Mouse (Mus musculus): ENCODE data around the gene Kiss1r. TPM values are rescaled to one million over a fixed set of nuclear protein-coding genes. Genes with fewer than 3 reads are reported as not detected.

Gene Kiss1r
- polyA plus RNA-seq, 1 experiment from 2014 or later: 1.0 TPM

DNA sequence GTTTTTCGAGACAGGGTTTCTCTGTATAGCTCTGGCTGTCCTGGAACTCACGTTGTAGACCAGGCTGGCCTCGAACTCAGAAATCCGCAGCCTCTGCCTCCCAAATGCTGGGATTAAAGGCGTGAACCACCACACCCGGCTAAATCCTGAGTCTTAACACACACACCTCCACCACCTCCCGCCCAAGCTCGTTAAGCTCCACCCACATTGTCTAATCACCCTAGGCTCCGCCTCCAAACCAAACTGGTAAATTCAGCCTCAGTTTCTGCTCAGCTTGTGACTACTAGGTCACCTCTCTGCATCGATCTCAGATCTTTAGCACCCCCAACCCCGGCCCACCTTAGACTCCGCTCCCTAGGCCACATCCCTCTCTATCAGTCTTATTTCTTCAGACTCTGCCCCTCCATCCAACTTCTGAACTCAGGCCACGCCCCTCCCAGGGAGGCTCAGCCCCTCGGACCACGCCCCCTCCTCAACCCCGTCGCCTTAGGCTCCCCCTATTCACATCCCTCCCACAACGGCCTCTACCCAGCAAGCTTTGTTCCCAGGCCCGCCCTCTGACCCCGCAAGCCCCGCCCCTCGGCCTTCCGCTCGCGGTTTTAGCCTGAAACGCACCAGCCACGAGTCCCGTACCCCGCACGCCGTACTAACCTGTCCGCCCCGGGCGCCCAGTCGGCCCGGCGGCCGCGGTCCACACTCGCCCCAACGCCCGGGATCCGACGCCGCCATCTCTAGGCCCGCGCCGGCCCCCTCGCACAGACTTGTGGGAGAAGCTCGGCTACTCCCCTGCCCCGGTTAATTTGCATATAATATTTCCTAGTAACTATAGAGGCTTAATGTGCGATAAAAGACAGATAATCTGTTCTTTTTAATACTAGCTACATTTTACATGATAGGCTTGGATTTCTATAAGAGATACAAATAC lies 8.3 kb upstream of the Kiss1r start, which contains the start of gene Med16:
Gene Med16 (minus strand): TSS at position 757 of the 925 bp plus-strand sequence.
- H3K27ac ChIP-seq (ENCODE audit: low read depth, low read length): peak within 1 kb of the TSS; percentile 95
- peak within 1 kb of the TSS; percentile 94 for H3K9ac ChIP-seq (ENCODE audit: low read length)
- 2% methylated on average over 52 of the region's 52 CpGs for WGBS
- peak within 1 kb of the TSS; percentile 39 for H3K4me2 ChIP-seq (ENCODE audit: low read depth, low read length, severe bottlenecking)
- peak within 1 kb of the TSS; percentile 68 for H3K4me3 ChIP-seq (ENCODE audit: low read depth, low read length)
- ATAC-seq (replicated peaks; ENCODE audit: low FRiP score) (peak; percentile 93), DNase-seq (ENCODE audit: low spot score) (peak; percentile 97)
- H3K27me3 ChIP-seq (ENCODE audit: control insufficient read depth, insufficient read depth, low read length): 0 out of 2 replicates have a peak, but pooled peaks cover 2% of the 10 kb centered on the region
- no peaks in the 10 kb centered on the region for H3K9me3 ChIP-seq (ENCODE audit: control insufficient read depth, low read length)
- H3K4me1 ChIP-seq (replicated peaks; ENCODE audit: control insufficient read depth, insufficient read depth, low read length): 0 out of 2 replicates have a peak, but pooled peaks cover 5% of the 10 kb centered on the region
- no peaks in the 10 kb centered on the region; the same call in 1 of the 2 replicates for H3K36me3 ChIP-seq (ENCODE audit: control insufficient read depth, insufficient read depth, low read length)

DNA sequence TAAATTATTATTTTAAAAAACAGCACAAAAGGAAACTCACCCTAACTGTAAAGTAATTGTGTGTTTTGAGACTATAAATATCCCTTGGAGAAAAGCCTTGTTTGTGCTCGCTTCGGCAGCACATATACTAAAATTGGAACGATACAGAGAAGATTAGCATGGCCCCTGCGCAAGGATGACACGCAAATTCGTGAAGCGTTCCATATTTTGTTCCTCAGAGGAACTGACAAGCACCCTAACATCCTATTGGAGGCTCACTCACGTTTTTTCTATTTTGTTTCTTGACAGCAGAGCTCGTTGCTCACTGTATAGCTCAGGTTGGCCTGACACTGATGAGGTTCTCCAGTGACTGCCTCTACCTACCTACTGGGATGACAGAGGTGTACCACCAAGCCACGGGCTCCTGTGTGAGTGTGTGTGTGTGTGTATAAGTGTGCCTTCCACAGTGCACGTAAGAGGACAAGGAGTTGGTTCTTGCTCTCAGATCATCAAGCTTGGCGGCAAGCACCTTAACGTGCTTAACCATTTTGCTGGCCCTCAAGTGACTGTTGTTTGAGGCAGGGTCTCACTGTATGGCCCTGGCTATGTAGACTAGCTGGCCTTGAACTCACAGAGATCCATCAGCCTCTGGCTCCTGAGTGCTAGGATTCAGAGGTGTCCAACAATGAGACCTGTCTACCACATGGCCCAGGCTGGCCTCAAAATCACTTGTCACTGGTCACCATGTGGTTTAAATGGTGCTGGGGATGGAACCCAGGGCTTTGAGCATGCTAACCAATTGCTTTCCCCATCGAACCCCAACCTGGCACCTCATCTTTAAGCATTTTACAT lies 7.5 kb upstream of the Kiss1r start:
- Histone ChIP-seq H3K36me3 (ENCODE audit: control insufficient read depth, insufficient read depth, low read length) (no peaks in the 10 kb centered on the region; the same call in 1 of the 2 replicates), H3K4me1 (replicated peaks; ENCODE audit: control insufficient read depth, insufficient read depth, low read length) (0 out of 2 replicates have a peak, but pooled peaks cover 5% of the 10 kb centered on the region), H3K4me3 (ENCODE audit: low read depth, low read length) (peak overlapping the region; percentile 68; the same call in 1 of the 2 replicates), H3K9ac (ENCODE audit: low read length) (peak overlapping the region; percentile 94; the same call in 1 of the 2 replicates), H3K27ac (ENCODE audit: low read depth, low read length) (peak overlapping the region; percentile 95; the same call in 1 of the 2 replicates), H3K4me2 (ENCODE audit: low read depth, low read length, severe bottlenecking) (peak overlapping the region; percentile 26; the same call in 1 of the 2 replicates), H3K27me3 (ENCODE audit: control insufficient read depth, insufficient read depth, low read length) (0 out of 2 replicates have a peak, but pooled peaks cover 2% of the 10 kb centered on the region), H3K9me3 (ENCODE audit: control insufficient read depth, low read length) (no peaks in the 10 kb centered on the region)
- 24% methylated on average over 14 of the region's 14 CpGs for WGBS
- no peak for DNase-seq (ENCODE audit: low spot score)
- ATAC-seq (replicated peaks; ENCODE audit: low FRiP score): peak; percentile 35

DNA sequence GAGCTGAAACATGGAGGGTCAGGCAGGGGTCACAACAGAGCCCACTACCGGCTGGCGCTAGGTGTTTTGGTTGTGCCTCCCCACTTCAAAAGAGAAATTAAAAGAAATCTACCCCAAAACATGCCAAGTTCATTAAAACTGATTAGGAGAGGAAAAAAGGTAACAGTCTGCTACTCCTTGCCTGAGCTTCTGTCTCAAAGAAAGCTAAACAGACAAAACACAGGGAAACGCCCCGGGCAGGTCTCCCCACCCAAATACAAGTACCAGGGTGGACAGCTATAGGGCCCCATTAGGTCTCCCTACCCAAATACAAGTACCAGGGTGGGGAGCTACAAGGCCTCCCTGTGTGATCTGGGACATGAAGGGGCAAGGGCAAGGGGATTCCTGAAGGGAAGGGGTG lies 6.2 kb upstream of the Kiss1r start, which contains the start of gene Gm26602:
Gene Gm26602 (plus strand): TSS at position 301 of the 400 bp plus-strand sequence.
- no peak within 1 kb of the TSS for H3K27ac ChIP-seq (ENCODE audit: low read depth, low read length)
- no peak within 1 kb of the TSS for H3K4me2 ChIP-seq (ENCODE audit: low read depth, low read length, severe bottlenecking)
- no peak for DNase-seq (ENCODE audit: low spot score)
- H3K36me3 ChIP-seq (ENCODE audit: control insufficient read depth, insufficient read depth, low read length): no peaks in the 10 kb centered on the region; the same call in 1 of the 2 replicates
- 97% methylated on average over 4 of the region's 4 CpGs for WGBS
- H3K4me3 ChIP-seq (ENCODE audit: low read depth, low read length): no peak within 1 kb of the TSS
- no peak for ATAC-seq (replicated peaks; ENCODE audit: low FRiP score)
- peaks cover 9% of the 10 kb centered on the region for H3K4me1 ChIP-seq (replicated peaks; ENCODE audit: control insufficient read depth, insufficient read depth, low read length)
- no peaks in the 10 kb centered on the region for H3K9me3 ChIP-seq (ENCODE audit: control insufficient read depth, low read length)
- H3K9ac ChIP-seq (ENCODE audit: low read length): no peak within 1 kb of the TSS
- H3K27me3 ChIP-seq (ENCODE audit: control insufficient read depth, insufficient read depth, low read length): no peaks in the 10 kb centered on the region

DNA sequence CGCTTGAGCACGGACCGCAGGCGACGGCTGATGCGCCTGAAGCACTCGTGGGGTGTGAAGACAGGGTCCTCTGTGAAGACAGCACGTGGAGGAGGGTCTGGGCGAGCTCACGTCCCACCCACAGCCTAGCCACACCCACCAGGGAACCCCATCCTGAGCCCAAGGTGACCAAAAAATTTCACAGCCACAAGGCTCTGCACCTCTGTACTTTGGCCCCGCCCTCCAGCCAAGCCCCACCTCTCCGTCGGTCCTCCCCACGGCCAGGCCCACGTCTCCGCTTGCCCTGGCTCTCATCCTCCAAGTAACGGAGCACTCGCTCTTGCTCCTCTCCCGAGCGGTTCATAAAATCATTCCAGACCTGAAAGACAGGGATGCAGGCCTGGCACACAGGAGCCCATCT lies 4.4 kb upstream of the Kiss1r start:
- Histone ChIP-seq H3K27ac (ENCODE audit: low read depth, low read length) (no peak overlapping the region), H3K9ac (ENCODE audit: low read length) (no peak overlapping the region), H3K4me1 (replicated peaks; ENCODE audit: control insufficient read depth, insufficient read depth, low read length) (peaks cover 11% of the 10 kb centered on the region), H3K9me3 (ENCODE audit: control insufficient read depth, low read length) (no peaks in the 10 kb centered on the region), H3K4me3 (ENCODE audit: low read depth, low read length) (no peak overlapping the region), H3K36me3 (ENCODE audit: control insufficient read depth, insufficient read depth, low read length) (no peaks in the 10 kb centered on the region), H3K4me2 (ENCODE audit: low read depth, low read length, severe bottlenecking) (no peak overlapping the region), H3K27me3 (ENCODE audit: control insufficient read depth, insufficient read depth, low read length) (peaks cover 3% of the 10 kb centered on the region)
- 66% methylated on average over 20 of the region's 20 CpGs for WGBS
- DNase-seq (ENCODE audit: low spot score): no peak
- ATAC-seq (replicated peaks; ENCODE audit: low FRiP score): no peak

DNA sequence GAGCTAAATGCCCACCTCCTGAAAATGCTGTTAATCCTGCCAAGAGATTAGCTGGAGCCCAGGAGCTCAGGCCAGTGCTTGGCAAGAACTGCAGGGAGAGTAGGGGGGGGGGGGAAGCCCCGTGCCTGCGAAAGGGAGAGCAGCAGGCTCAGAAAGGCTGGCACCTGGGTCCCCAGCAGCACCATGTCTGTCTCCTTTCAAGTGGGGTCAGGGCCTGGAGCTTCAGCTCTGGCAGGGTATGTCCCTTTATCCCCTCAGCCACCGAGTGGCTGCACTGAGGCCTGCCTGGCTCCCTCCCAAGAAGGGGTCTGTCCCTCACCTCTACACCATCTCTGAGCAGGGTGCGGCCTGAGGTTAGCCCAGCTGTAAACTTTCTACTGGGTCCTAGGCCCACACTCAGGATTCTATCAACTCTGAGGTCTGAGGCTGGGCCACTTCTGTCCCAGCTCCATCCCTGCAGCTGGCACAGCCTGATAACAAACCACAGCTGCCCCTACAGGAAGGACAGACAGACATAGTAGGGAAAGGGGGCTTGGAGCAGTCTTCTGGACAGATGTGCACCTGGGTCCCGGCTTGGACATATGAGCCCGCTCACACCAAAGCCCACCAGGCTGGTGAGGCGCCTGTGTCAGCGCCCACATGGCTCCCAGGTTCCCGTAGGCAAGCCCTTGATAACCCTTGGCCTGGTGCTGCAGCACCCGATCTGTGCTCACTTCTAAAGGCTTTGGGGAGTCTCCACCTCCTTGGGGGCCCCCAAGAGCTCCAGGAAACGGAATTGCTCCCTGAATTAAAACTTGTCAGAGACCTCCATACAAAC lies 2.4 kb upstream of the Kiss1r start:
- WGBS: 67% methylated on average over 9 of the region's 11 CpGs
- Histone ChIP-seq H3K4me2 (ENCODE audit: low read depth, low read length, severe bottlenecking) (no peak overlapping the region), H3K4me1 (replicated peaks; ENCODE audit: control insufficient read depth, insufficient read depth, low read length) (peaks cover 13% of the 10 kb centered on the region)

DNA sequence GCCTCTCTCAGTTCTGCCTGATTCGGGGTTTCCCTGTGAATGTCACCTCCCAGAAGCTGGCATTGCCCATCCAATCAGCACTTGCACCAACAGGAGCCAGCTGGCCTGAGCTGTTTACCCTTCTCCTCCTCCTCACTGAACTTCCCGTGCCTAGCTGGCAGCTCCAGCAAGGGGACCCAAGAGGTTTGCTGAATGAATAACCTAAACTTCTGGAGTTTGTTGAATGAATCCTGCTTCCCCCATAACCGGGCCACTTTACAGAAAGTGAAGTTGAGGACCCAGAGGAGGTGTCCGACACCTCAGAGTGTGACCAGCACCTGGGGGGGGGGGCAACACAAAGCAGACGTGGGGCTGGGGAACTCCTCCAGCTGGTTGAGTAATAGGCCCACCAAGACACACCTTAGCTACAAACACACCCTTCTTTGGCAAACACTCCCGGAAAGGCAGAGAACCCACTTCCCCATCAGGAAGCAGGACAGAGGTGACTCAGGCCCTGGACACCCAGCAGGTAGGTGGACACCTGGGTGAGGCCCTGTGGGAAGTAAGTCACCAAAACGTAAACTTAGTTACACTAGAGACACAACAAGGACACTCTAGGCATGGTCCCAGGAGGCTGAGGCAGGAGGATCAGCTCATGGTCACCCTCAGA lies 1.7 kb upstream of the Kiss1r start:
- 76% methylated on average over 7 of the region's 7 CpGs for WGBS
- peaks cover 29% of the 10 kb centered on the region for H3K27me3 ChIP-seq (ENCODE audit: control insufficient read depth, insufficient read depth, low read length)
- H3K9me3 ChIP-seq (ENCODE audit: control insufficient read depth, low read length): no peaks in the 10 kb centered on the region
- no peak overlapping the region for H3K4me3 ChIP-seq (ENCODE audit: low read depth, low read length)
- peaks cover 15% of the 10 kb centered on the region for H3K4me1 ChIP-seq (replicated peaks; ENCODE audit: control insufficient read depth, insufficient read depth, low read length)
- no peak for ATAC-seq (replicated peaks; ENCODE audit: low FRiP score)
- no peaks in the 10 kb centered on the region for H3K36me3 ChIP-seq (ENCODE audit: control insufficient read depth, insufficient read depth, low read length)
- H3K27ac ChIP-seq (ENCODE audit: low read depth, low read length): no peak overlapping the region
- DNase-seq (ENCODE audit: low spot score): no peak
- peak overlapping the region; percentile 20; the same call in 1 of the 2 replicates for H3K9ac ChIP-seq (ENCODE audit: low read length)
- no peak overlapping the region for H3K4me2 ChIP-seq (ENCODE audit: low read depth, low read length, severe bottlenecking)

More for the DNA sequence above, 2.4 kb upstream of the Kiss1r start:
- no peak overlapping the region for H3K4me3 ChIP-seq (ENCODE audit: low read depth, low read length)
- H3K27ac ChIP-seq (ENCODE audit: low read depth, low read length): no peak overlapping the region
- peaks cover 22% of the 10 kb centered on the region for H3K27me3 ChIP-seq (ENCODE audit: control insufficient read depth, insufficient read depth, low read length)
- no peaks in the 10 kb centered on the region for H3K9me3 ChIP-seq (ENCODE audit: control insufficient read depth, low read length)
- ATAC-seq (replicated peaks; ENCODE audit: low FRiP score): no peak
- no peak overlapping the region for H3K9ac ChIP-seq (ENCODE audit: low read length)
- no peak for DNase-seq (ENCODE audit: low spot score)
- no peaks in the 10 kb centered on the region for H3K36me3 ChIP-seq (ENCODE audit: control insufficient read depth, insufficient read depth, low read length)

DNA sequence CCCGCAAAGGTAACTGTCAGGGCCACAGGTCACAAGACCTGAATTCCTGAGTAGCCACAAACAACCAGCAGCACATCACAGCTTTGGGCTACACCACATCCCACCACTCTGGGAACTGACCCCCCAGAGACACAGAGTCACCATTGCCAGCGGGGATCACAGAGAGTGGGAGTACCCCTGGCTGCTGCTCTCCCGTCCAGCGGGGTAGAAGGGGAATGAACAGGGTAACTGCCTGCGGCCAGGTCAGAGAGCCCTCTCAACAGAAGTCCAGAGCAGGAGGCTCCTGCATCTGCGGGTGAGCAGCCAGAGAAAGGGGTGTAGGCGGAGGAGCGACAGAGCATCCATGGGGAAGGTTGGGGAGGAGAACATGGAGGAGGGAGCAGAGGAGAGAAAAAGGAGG lies 690 bp upstream of the Kiss1r start:
- no peak for DNase-seq (ENCODE audit: low spot score)
- Histone ChIP-seq H3K4me1 (replicated peaks; ENCODE audit: control insufficient read depth, insufficient read depth, low read length) (peaks cover 21% of the 10 kb centered on the region), H3K9ac (ENCODE audit: low read length) (peak overlapping the region; percentile 94), H3K4me2 (ENCODE audit: low read depth, low read length, severe bottlenecking) (peak overlapping the region; percentile 83), H3K4me3 (ENCODE audit: low read depth, low read length) (peak overlapping the region; percentile 81), H3K9me3 (ENCODE audit: control insufficient read depth, low read length) (no peaks in the 10 kb centered on the region), H3K36me3 (ENCODE audit: control insufficient read depth, insufficient read depth, low read length) (no peaks in the 10 kb centered on the region), H3K27ac (ENCODE audit: low read depth, low read length) (no peak overlapping the region; the same call in 1 of the 2 replicates), H3K27me3 (ENCODE audit: control insufficient read depth, insufficient read depth, low read length) (peaks cover 40% of the 10 kb centered on the region)
- 7% methylated on average over 8 of the region's 8 CpGs for WGBS
- ATAC-seq (replicated peaks; ENCODE audit: low FRiP score): no peak
